Mouse (Mus musculus) limb, embryonic 11.5 days (tissue): Measurements from ENCODE around the gene Magi3. TPM values are rescaled to one million over a fixed set of nuclear protein-coding genes. Genes with fewer than 3 reads are reported as not detected.

ENCODE experiments used
- ATAC-seq: fragments of 200-750 bp; cut with Nextera tagmentation; 2 replicates; pipeline ENCODE4 v1.8.0; 2017; ENCODE audit warnings: low read depth; ENCODE audit not compliant: insufficient number of reproducible peaks, low FRiP score, low TSS enrichment
- DNase-seq: peaks from one replicate; pipeline ENCODE4 v3.0.0-alpha.2; 2015; ENCODE audit warnings: low spot score
- H3K27ac ChIP-seq: fragments of 300-500 bp; sonication (generic); replicated peaks from 2 replicates; pipeline ENCODE4 v1.5.1; 2014; ENCODE audit warnings: low read depth, mild to moderate bottlenecking, low read length
- H3K27me3 ChIP-seq: fragments of 300-500 bp; sonication (generic); 2 replicates; pipeline ENCODE4 v1.6.1; 2014; ENCODE audit warnings: mild to moderate bottlenecking, low read length, mixed read lengths; ENCODE audit not compliant: control insufficient read depth, insufficient read depth
- H3K36me3 ChIP-seq: fragments of 300-500 bp; sonication (generic); 2 replicates; pipeline ENCODE4 v1.6.1; 2014; ENCODE audit warnings: mild to moderate bottlenecking, low read length, moderate library complexity, mixed read lengths; ENCODE audit not compliant: control insufficient read depth, insufficient read depth
- H3K4me1 ChIP-seq: fragments of 300-500 bp; sonication (generic); 2 replicates; pipeline ENCODE4 v1.6.1; 2014; ENCODE audit warnings: low read length, mixed read lengths; ENCODE audit not compliant: control insufficient read depth, insufficient read depth
- H3K4me2 ChIP-seq: fragments of 300-500 bp; sonication (generic); 2 replicates; pipeline ENCODE4 v1.6.1; 2014; ENCODE audit warnings: low read depth, mild to moderate bottlenecking, moderate library complexity; ENCODE audit not compliant: severe bottlenecking
- H3K4me3 ChIP-seq: fragments of 300-500 bp; sonication (generic); 2 replicates; pipeline ENCODE4 v1.5.1; 2014; ENCODE audit warnings: low read depth, low read length
- H3K9ac ChIP-seq: fragments of 300-500 bp; sonication (generic); 2 replicates; pipeline ENCODE4 v1.6.1; 2014; ENCODE audit warnings: mild to moderate bottlenecking, low read length
- H3K9me3 ChIP-seq: fragments of 300-500 bp; sonication (generic); 2 replicates; pipeline ENCODE4 v1.6.1; 2016; ENCODE audit warnings: low read length; ENCODE audit not compliant: control insufficient read depth
- WGBS: fragments of 180-500 bp; shearing (Covaris S2); extraction: QIAGEN DNeasy Blood & Tissue Kit; methylation state at CpG from one replicate; pipeline ENCODE4 v1.1.7; 2014; 5-methylcytosine and 5-hydroxymethylcytosine counted together
- polyA plus RNA-seq: library from polyadenylated mRNA; unstranded; fragments of >200 nt; fragmentation: Nextera tagmentation; extraction: Ambion mirVana; gene quantifications from 2 replicates; pipeline ENCODE4 v1.2.1, GENCODE M21; 2014

The Magi3 gene
- polyA plus RNA-seq, 1 experiment from 2014 or later, result 3.8 TPM

GRCm38 (mm10) chr3:104244373-104244772 is 24.2 kb upstream of the Magi3 start:
- no peak for ATAC-seq

GRCm38 (mm10) chr3:104243972-104244371 is 23.8 kb upstream of the Magi3 start:
- Histone ChIP-seq H3K4me3 (no peak overlapping the region), H3K27me3 (no peaks in the 10 kb centered on the region), H3K9ac (no peak overlapping the region), H3K4me1 (no peaks in the 10 kb centered on the region), H3K4me2 (no peak overlapping the region), H3K9me3 (no peaks in the 10 kb centered on the region), H3K27ac (no peak overlapping the region), H3K36me3 (no peaks in the 10 kb centered on the region)
- DNase-seq (no peak), ATAC-seq (no peak)
- 81% methylated on average over 6 of the region's 6 CpGs for WGBS

More at GRCm38 (mm10) chr3:104244373-104244772, 24.2 kb upstream of the Magi3 start:
- Histone ChIP-seq H3K27me3 (no peaks in the 10 kb centered on the region), H3K4me3 (no peak overlapping the region), H3K9me3 (no peaks in the 10 kb centered on the region), H3K4me2 (no peak overlapping the region), H3K36me3 (no peaks in the 10 kb centered on the region), H3K4me1 (no peaks in the 10 kb centered on the region), H3K27ac (no peak overlapping the region), H3K9ac (no peak overlapping the region)
- 77% methylated on average over 8 of the region's 8 CpGs for whole genome bisulfite sequencing
- DNase-seq, result no peak

DNA sequence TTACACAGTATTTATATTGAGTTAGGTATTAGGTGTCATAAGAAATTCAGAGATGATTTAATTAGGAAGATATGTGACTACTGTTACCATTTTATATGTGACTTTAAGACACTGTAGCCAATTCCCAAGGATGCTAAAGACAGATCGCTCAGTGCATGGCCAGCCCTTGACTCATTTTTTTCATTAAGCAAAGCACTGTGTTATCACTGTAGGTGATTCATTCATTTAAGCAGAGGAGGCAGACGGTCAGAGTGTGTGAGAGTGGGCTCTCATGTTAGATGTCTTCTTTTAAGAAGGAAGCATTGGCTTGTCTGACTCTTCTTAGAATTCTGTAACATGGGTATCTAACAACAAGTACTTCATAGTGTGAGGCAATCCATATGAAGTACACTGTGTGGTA is 19.6 kb upstream of the Magi3 start:
- no peaks in the 10 kb centered on the region for H3K36me3 ChIP-seq
- H3K9ac ChIP-seq, result no peak overlapping the region
- no peaks in the 10 kb centered on the region for H3K4me1 ChIP-seq
- no peak for ATAC-seq
- H3K27me3 ChIP-seq, result no peaks in the 10 kb centered on the region
- no peak overlapping the region for H3K27ac ChIP-seq
- H3K4me2 ChIP-seq, result no peak overlapping the region
- WGBS, result 90% methylated on average over 2 of the region's 2 CpGs
- H3K9me3 ChIP-seq, result no peaks in the 10 kb centered on the region
- DNase-seq, result no peak
- no peak overlapping the region for H3K4me3 ChIP-seq

DNA sequence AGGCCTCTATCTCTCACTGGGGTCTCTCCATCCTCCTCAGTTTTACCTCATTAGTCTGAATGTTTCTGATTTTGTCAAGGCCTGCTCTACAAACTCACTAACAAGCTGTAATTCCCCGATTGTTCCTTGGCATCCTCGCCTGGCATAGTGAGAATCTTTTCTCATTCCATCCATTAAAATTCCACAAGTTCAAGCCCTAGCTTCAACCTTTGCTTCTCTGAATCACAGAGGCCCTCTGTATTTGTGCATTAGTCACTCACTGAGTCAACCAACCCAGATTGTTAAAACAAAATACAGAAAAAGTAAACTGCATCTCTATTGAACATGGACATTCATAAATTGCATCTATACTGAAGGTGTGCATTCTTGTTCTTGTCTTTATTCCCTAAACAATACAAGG is 19.2 kb upstream of the Magi3 start:
- H3K4me2 ChIP-seq, result no peak overlapping the region
- DNase-seq, result no peak
- WGBS, result 75% methylated on average over 2 of the region's 2 CpGs
- no peak overlapping the region for H3K27ac ChIP-seq
- ATAC-seq, result no peak
- H3K36me3 ChIP-seq, result no peaks in the 10 kb centered on the region
- no peak overlapping the region for H3K9ac ChIP-seq
- H3K4me1 ChIP-seq, result no peaks in the 10 kb centered on the region
- no peaks in the 10 kb centered on the region for H3K9me3 ChIP-seq
- H3K27me3 ChIP-seq, result no peaks in the 10 kb centered on the region
- no peak overlapping the region for H3K4me3 ChIP-seq

DNA sequence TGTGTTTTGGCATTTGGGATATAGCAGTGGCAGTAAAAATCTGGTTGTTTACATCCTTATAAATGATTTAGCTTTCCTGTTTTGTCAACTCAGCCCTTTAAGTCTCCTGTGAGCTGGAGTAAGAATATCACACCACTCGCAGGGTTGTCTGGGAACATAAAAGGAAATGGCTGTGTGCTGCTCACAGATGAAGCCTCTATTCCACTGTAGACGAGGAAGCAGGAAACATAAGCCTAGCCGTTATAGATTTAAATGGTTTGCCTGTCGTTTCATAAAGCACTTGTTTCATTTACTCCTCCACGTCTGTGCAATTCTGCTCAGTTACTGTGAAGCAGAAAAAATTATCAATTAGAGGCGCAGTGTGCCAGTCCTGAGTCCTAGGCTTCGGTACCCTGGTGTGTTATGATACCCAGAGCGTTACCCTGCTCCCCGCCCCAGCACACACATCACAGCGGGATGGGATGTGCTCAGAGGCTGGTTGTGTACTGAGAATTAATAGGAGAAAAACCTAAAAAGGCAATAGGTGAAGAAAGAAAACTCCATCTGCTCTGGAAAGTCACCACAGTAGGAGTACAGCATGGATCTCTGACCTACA is 17.8 kb upstream of the Magi3 start:
- ATAC-seq (no peak), DNase-seq (no peak)
- 54% methylated on average over 10 of the region's 10 CpGs for WGBS
- H3K36me3 ChIP-seq, result no peaks in the 10 kb centered on the region
- H3K9me3 ChIP-seq, result no peaks in the 10 kb centered on the region
- H3K27me3 ChIP-seq, result no peaks in the 10 kb centered on the region
- no peak overlapping the region for H3K9ac ChIP-seq
- no peak overlapping the region for H3K4me3 ChIP-seq
- H3K4me1 ChIP-seq, result no peaks in the 10 kb centered on the region
- H3K27ac ChIP-seq, result no peak overlapping the region
- H3K4me2 ChIP-seq, result no peak overlapping the region

GRCm38 (mm10) chr3:104236029-104236428 is 15.9 kb upstream of the Magi3 start:
- Histone ChIP-seq H3K36me3 (no peaks in the 10 kb centered on the region), H3K4me1 (no peaks in the 10 kb centered on the region), H3K9me3 (no peaks in the 10 kb centered on the region), H3K9ac (no peak overlapping the region), H3K27me3 (no peaks in the 10 kb centered on the region), H3K4me3 (no peak overlapping the region), H3K27ac (no peak overlapping the region), H3K4me2 (no peak overlapping the region)
- ATAC-seq (no peak), DNase-seq (no peak)
- 88% methylated on average over 2 of the region's 2 CpGs for WGBS

GRCm38 (mm10) chr3:104235099-104235498 is 14.9 kb upstream of the Magi3 start:
- H3K36me3 ChIP-seq, result no peaks in the 10 kb centered on the region
- WGBS, result 92% methylated on average over 5 of the region's 5 CpGs
- no peak overlapping the region for H3K9ac ChIP-seq
- H3K27me3 ChIP-seq, result no peaks in the 10 kb centered on the region
- no peaks in the 10 kb centered on the region for H3K4me1 ChIP-seq
- no peaks in the 10 kb centered on the region for H3K9me3 ChIP-seq
- H3K4me3 ChIP-seq, result no peak overlapping the region
- no peak overlapping the region for H3K27ac ChIP-seq
- DNase-seq, result no peak
- H3K4me2 ChIP-seq, result no peak overlapping the region
- ATAC-seq, result no peak

DNA sequence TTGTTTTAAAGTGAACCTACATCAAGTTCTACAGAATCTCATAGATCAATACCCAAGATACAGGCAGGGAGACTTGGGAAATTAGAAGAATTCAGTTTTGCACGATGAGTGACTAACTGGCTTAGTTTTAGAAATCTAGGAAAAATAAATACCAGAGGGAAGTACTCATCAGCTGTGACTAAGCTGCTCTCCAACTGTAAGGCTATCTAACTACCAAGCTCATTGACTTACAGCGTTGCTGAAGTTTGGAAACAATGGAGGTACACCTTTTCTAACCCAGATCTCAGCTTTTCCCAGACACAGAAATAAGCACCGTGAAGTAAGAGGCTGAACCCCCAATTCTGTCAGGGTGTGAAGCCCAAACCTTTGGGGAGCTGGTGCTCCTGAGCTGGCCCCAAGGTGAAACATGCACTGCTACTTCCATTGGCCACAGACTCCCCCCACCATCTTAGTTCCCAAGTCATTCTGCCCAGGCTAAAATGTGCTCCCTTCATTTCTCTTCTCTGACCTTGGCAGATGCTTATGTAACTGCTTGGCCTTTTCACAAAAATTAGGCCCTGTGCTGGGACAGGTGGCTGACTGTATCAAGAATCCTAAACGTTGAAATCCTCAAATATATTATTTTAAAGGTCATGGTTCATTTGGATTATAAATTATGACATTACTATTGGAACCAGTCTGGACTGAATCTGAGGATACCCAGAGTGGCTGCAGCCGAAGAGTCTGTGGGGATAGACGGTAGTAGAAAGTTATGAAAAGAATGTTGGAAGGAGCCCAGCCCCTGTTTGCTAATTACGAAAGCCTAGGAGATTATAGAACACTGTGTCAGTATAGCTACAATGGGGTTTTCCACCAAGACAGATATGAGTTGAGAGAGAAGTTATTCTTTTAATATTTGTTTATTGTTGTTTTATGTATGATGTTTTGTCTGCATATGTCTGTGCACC is 13.5 kb upstream of the Magi3 start:
- ATAC-seq (no peak), DNase-seq (no peak)
- no peak overlapping the region for H3K9ac ChIP-seq
- H3K27ac ChIP-seq, result no peak overlapping the region
- no peak overlapping the region for H3K4me2 ChIP-seq
- no peaks in the 10 kb centered on the region for H3K4me1 ChIP-seq
- 85% methylated on average over 7 of the region's 7 CpGs for WGBS
- H3K4me3 ChIP-seq, result no peak overlapping the region
- H3K9me3 ChIP-seq, result no peaks in the 10 kb centered on the region
- H3K27me3 ChIP-seq, result no peaks in the 10 kb centered on the region
- no peaks in the 10 kb centered on the region for H3K36me3 ChIP-seq
